Mouse (Mus musculus): Measurements from ENCODE around the gene Acsl5. TPM values are rescaled to one million over a fixed set of nuclear protein-coding genes. Genes with fewer than 3 reads are reported as not detected.

The Acsl5 gene
- total RNA-seq, 2 experiments from 2014 or later: 56.8 to 67.2 TPM

GRCm38 (mm10) chr19:55319521-55319920 is 67.8 kb downstream of the Acsl5 start:
- DNase-seq (ENCODE audit: low spot score in 2 of 2): no peak

GRCm38 (mm10) chr19:55322604-55323003 is 70.9 kb downstream of the Acsl5 start:
- DNase-seq (ENCODE audit: low spot score in 2 of 2): no peak

- no peak for DNase-seq (ENCODE audit: low spot score in 2 of 2)
Observed at GRCm38 (mm10) chr19:55327510-55327909, 75.8 kb downstream of the Acsl5 start.

- DNase-seq (ENCODE audit: low spot score in 2 of 2): no peak
Observed at GRCm38 (mm10) chr19:55331776-55332175, 80.0 kb downstream of the Acsl5 start.

- DNase-seq (ENCODE audit: low spot score in 2 of 2): peak; percentile 60 to 66
Observed at GRCm38 (mm10) chr19:55332641-55333268, 81.0 kb downstream of the Acsl5 start.

GRCm38 (mm10) chr19:55335881-55336280 is 84.1 kb downstream of the Acsl5 start:
- no peak for DNase-seq (ENCODE audit: low spot score in 2 of 2)

GRCm38 (mm10) chr19:55336441-55336840 is 84.7 kb downstream of the Acsl5 start:
- no peak for DNase-seq (ENCODE audit: low spot score in 2 of 2)

GRCm38 (mm10) chr19:55337066-55337465 is 85.3 kb downstream of the Acsl5 start:
- no peak for DNase-seq (ENCODE audit: low spot score in 2 of 2)

- DNase-seq (ENCODE audit: low spot score in 2 of 2): peak in 1 of 2 experiments; percentile 26
Observed at GRCm38 (mm10) chr19:55337664-55338063, 85.9 kb downstream of the Acsl5 start.

GRCm38 (mm10) chr19:55340521-55340920 is 88.8 kb downstream of the Acsl5 start:
- DNase-seq (ENCODE audit: low spot score in 2 of 2): no peak

- no peak for DNase-seq (ENCODE audit: low spot score in 2 of 2)
Observed at GRCm38 (mm10) chr19:55341377-55341776, 89.6 kb downstream of the Acsl5 start.

GRCm38 (mm10) chr19:55342423-55342822 is 90.7 kb downstream of the Acsl5 start:
- DNase-seq (ENCODE audit: low spot score in 2 of 2): no peak

GRCm38 (mm10) chr19:55343274-55343673 is 91.5 kb downstream of the Acsl5 start:
- no peak for DNase-seq (ENCODE audit: low spot score in 2 of 2)

Other genes starting within 250 kb of the Acsl5 start
- gene Gpam, start 124.7 kb upstream of the Acsl5 start, total RNA-seq (2021): 10 to 100 TPM; 39.3 to 41.4 TPM
- gene Tectb, start 71.2 kb upstream of the Acsl5 start, total RNA-seq (2021): not detected
- 1 to 10 TPM; 2.8 to 3.7 TPM for gene Gucy2g, start 10.7 kb upstream of the Acsl5 start, total RNA-seq (2021)
- gene Zdhhc6, start 64.1 kb downstream of the Acsl5 start, total RNA-seq (2021): 10 to 100 TPM; 27.4 to 27.8 TPM
- gene Vti1a, start 64.4 kb downstream of the Acsl5 start, total RNA-seq (2021): 10 to 100 TPM; 63.5 to 68.1 TPM